Mouse (Mus musculus): ENCODE measurements around the gene Olfr316.

Olfr316 gene

GRCm38 (mm10) chr11:58803871-58804270, 51.3 kb downstream of the Olfr316 start:
- no peak for DNase-seq (ENCODE audit: extremely low read depth, low read depth, low spot score)

GRCm38 (mm10) chr11:58804393-58804792, 51.9 kb downstream of the Olfr316 start:
- DNase-seq (ENCODE audit: extremely low read depth, low read depth, low spot score), result no peak

Measured in fat pad, adult 2 months (tissue).